In the genomic region with DNA sequence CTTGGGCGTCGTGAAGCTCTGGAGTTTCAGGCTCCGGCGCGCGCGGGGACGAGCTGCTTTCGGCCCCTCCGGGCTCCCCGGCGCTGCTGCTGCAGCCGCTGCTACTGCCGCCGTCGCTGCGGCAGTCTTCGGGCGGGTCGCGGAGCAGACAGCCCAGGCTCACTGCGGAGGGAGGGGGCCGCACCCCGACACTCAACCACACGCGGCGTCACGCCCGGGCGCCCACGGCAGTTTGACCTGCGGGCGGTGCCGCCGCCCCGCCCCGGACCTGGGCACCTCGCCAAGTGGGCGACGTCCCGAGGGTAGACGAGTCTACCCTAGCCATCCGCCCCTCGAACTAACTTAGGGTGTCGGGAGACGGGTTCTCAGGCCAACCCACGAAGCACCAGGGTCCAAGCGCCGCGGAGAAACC, we compare ENCODE assay signal across 10 mouse cellular contexts. TPM values are rescaled to one million over a fixed set of nuclear protein-coding genes. Genes with fewer than 3 reads are reported as not detected.
DNase-seq lines count a peak whose midpoint lies in the region; ATAC-seq lines count a peak whose summit lies in the region.
"Had no signal": no experiment of that assay in that cellular context is flagged by ENCODE, and none has a peak within 500 bp of the region (broad histone marks: within the 10 kb centered on the region; RNA-seq: fewer than 3 reads in every experiment).

No protein-coding gene starts in this region.

- H3K36me3 ChIP-seq in embryonic facial prominence, embryonic 11.5 days (replicated peaks; ENCODE audit: control insufficient read depth, insufficient read depth, low read depth, low read length) = no peaks in the 10 kb centered on the region
- H3K36me3 ChIP-seq in hindbrain, embryonic 14.5 days (replicated peaks; ENCODE audit: control insufficient read depth, insufficient read depth) = no peaks in the 10 kb centered on the region
- H3K36me3 ChIP-seq in midbrain, embryonic 13.5 days = no peaks in the 10 kb centered on the region
- H3K36me3 ChIP-seq: G1E had no signal

- under 1% methylated on average over 42 of the region's 50 CpGs for WGBS in embryonic facial prominence, embryonic 11.5 days
- 0% methylated on average over 48 of the region's 50 CpGs for WGBS in hindbrain, embryonic 14.5 days
- WGBS in midbrain, embryonic 13.5 days = under 1% methylated on average over 50 of the region's 50 CpGs

- no peak for ATAC-seq in cerebellum, adult (ENCODE audit: insufficient number of reproducible peaks, low FRiP score, low TSS enrichment)
- 0 out of 2 replicates have a peak, but pooled peaks have one; percentile 3 for ATAC-seq in embryonic facial prominence, embryonic 11.5 days (replicated peaks; ENCODE audit: insufficient number of reproducible peaks, low FRiP score, low TSS enrichment, low read depth)
- peak; percentile 63; the same call in 1 of the 2 replicates for ATAC-seq in hindbrain, embryonic 14.5 days (ENCODE audit: low FRiP score)
- peak; percentile 68 for ATAC-seq in midbrain, embryonic 13.5 days

- peak overlapping the region; percentile 85 for H3K4me2 ChIP-seq in embryonic facial prominence, embryonic 11.5 days (ENCODE audit: low read depth, low read length)
- H3K4me2 ChIP-seq in hindbrain, embryonic 14.5 days (replicated peaks) = peak overlapping the region; percentile 95
- peak overlapping the region; percentile 93 for H3K4me2 ChIP-seq in midbrain, embryonic 13.5 days (replicated peaks)

- H3K9ac ChIP-seq in embryonic facial prominence, embryonic 11.5 days (replicated peaks; ENCODE audit: low read length) = peak overlapping the region; percentile 37; the same call in 1 of the 2 replicates
- peak overlapping the region; percentile 48 for H3K9ac ChIP-seq in hindbrain, embryonic 14.5 days
- H3K9ac ChIP-seq in midbrain, embryonic 13.5 days (replicated peaks) = peak overlapping the region; percentile 58

- H3K27me3 ChIP-seq in embryonic facial prominence, embryonic 11.5 days (ENCODE audit: control insufficient read depth, insufficient read depth, low read length) = peaks cover 44% of the 10 kb centered on the region
- peaks cover 89% of the 10 kb centered on the region for H3K27me3 ChIP-seq in hindbrain, embryonic 14.5 days (ENCODE audit: control insufficient read depth, insufficient read depth, low read length)
- peaks cover 84% of the 10 kb centered on the region for H3K27me3 ChIP-seq in midbrain, embryonic 13.5 days

- peak overlapping the region; percentile 48 for H3K4me3 ChIP-seq in embryonic facial prominence, embryonic 11.5 days (ENCODE audit: low read depth, low read length)
- peak overlapping the region; percentile 48 for H3K4me3 ChIP-seq in hindbrain, embryonic 14.5 days (replicated peaks; ENCODE audit: low read length)
- peak overlapping the region; percentile 51 for H3K4me3 ChIP-seq in midbrain, embryonic 13.5 days (replicated peaks)

- peaks cover 9% of the 10 kb centered on the region for H3K4me1 ChIP-seq in embryonic facial prominence, embryonic 11.5 days (ENCODE audit: control insufficient read depth, insufficient read depth, low read length)
- peaks cover 26% of the 10 kb centered on the region for H3K4me1 ChIP-seq in hindbrain, embryonic 14.5 days (replicated peaks; ENCODE audit: control insufficient read depth, insufficient read depth, low read length)
- peaks cover 31% of the 10 kb centered on the region for H3K4me1 ChIP-seq in midbrain, embryonic 13.5 days (replicated peaks)

- H3K9me3 ChIP-seq in embryonic facial prominence, embryonic 11.5 days (replicated peaks; ENCODE audit: control insufficient read depth, low read length) = no peaks in the 10 kb centered on the region
- H3K9me3 ChIP-seq in hindbrain, embryonic 14.5 days (ENCODE audit: control insufficient read depth, low read length) = 0 out of 2 replicates have a peak, but pooled peaks cover 3% of the 10 kb centered on the region
- H3K9me3 ChIP-seq in midbrain, embryonic 13.5 days = no peaks in the 10 kb centered on the region

- peak; percentile 21 to 25 for DNase-seq in cerebellum, postnatal 14 days
- peak; percentile 29 to 38 for DNase-seq in B cell, adult 2 months
- DNase-seq in embryonic facial prominence, embryonic 11.5 days (ENCODE audit: low spot score) = peak; percentile 49
- DNase-seq in hindbrain, embryonic 14.5 days (ENCODE audit: low spot score) = no peak
- peak; percentile 5 for DNase-seq in liver
- peak; percentile 39 for DNase-seq in urinary bladder, postnatal 25 days (ENCODE audit: low spot score)

- H3K27ac ChIP-seq in embryonic facial prominence, embryonic 11.5 days (replicated peaks; ENCODE audit: low read depth, low read length) = no peak overlapping the region
- H3K27ac ChIP-seq in hindbrain, embryonic 14.5 days = no peak overlapping the region
- H3K27ac ChIP-seq in midbrain, embryonic 13.5 days = no peak overlapping the region

RNA-seq across cellular contexts. Expression of a gene that starts 1.0 kb away (rescaled TPM):
- 0.53 and 0.63 TPM in 2 replicates for polyA plus RNA-seq in embryonic facial prominence, embryonic 11.5 days (2014; fragmentation: Nextera tagmentation; extraction: Ambion mirVana)
- not detected in 2 replicates for polyA plus RNA-seq in hindbrain, embryonic 14.5 days (2014; fragmentation: Nextera tagmentation; extraction: Ambion mirVana)
- polyA plus RNA-seq in midbrain, embryonic 13.5 days (2015; fragmentation: Nextera tagmentation; extraction: Ambion mirVana) = not detected in 2 replicates
- polyA plus RNA-seq: G1E had no signal

RNA-seq across cellular contexts. Expression of a gene that starts 37.8 kb away (rescaled TPM):
- polyA plus RNA-seq in embryonic facial prominence, embryonic 11.5 days (2014; fragmentation: Nextera tagmentation; extraction: Ambion mirVana) = 39.2 and 41.2 TPM in 2 replicates
- 22.4 and 23.3 TPM in 2 replicates for polyA plus RNA-seq in hindbrain, embryonic 14.5 days (2014; fragmentation: Nextera tagmentation; extraction: Ambion mirVana)
- polyA plus RNA-seq in midbrain, embryonic 13.5 days (2015; fragmentation: Nextera tagmentation; extraction: Ambion mirVana) = 31.7 and 39.9 TPM in 2 replicates

RNA-seq across cellular contexts. Expression of a gene that starts 37.8 kb away (rescaled TPM):
- not detected in 2 replicates for polyA plus RNA-seq in embryonic facial prominence, embryonic 11.5 days (2014; fragmentation: Nextera tagmentation; extraction: Ambion mirVana)
- 0.53 and 3.0 TPM in 2 replicates for polyA plus RNA-seq in hindbrain, embryonic 14.5 days (2014; fragmentation: Nextera tagmentation; extraction: Ambion mirVana)
- 1.6 and 2.2 TPM in 2 replicates for polyA plus RNA-seq in midbrain, embryonic 13.5 days (2015; fragmentation: Nextera tagmentation; extraction: Ambion mirVana)
- polyA plus RNA-seq: gonadal fat pad, adult 2 months had no signal
